Mouse (Mus musculus) megakaryocyte, adult 5-6 weeks (primary cell): ENCODE measurements around the gene Scarb1. TPM values are rescaled to one million over a fixed set of nuclear protein-coding genes. Genes with fewer than 3 reads are reported as not detected.

Experiments used
- ATAC-seq: 2 replicates; pipeline ENCODE4 v1.8.0; 2016; ENCODE audit warnings: mild to moderate bottlenecking, inconsistent platforms; ENCODE audit not compliant: poor library complexity, severe bottlenecking
- total RNA-seq, 2 experiments: library from RNA; stranded (forward) in 1 of 2; stranded (reverse) in 1 of 2; fragments of 153-499, 151-499 nt in 1 of 2; fragments of 221-1000, 200-1000 nt in 1 of 2; gene quantifications; 2 replicates each; pipeline versions ENCODE4 v1.2.3 to v1.2.4; 2015 to 2017

Gene Scarb1
- total RNA-seq, 2 experiments from 2014 or later: 86.3 to 92.9 TPM

DNA sequence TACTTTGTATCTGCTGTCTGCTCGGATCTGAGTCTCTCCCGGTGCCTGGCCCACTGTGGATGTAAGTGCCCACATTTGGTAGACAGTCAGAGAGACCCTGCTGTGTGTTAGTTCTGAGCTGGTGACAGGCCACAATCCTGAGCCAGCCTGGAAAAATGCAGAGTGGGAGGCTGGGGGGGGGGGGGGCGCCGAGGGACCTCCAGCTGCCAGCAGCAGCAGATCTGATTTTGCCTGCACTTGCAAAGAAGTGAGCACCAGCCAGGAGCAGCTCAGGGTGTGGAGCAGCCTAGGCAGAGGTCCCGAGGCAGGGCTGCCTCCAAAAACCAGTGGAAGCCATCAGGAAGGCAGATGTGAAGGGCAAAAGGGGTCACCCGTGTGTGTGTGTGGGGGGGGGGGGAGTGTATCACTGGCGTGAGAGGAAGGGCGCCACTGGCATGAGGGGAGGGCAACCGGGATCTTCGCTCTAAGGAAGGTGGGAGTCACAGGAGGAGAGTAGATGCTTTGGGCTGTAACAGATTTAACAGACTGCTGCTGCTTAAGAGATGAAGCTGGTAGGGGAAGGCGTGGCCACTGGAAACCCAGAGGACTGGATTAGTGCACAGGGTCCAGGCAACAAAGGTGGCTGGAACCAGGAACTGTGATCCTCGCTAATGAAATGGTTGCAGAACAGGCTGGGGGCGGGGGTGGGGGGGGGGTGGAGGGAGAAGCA, 95.9 kb downstream of the Scarb1 start:
- no peak for ATAC-seq

DNA sequence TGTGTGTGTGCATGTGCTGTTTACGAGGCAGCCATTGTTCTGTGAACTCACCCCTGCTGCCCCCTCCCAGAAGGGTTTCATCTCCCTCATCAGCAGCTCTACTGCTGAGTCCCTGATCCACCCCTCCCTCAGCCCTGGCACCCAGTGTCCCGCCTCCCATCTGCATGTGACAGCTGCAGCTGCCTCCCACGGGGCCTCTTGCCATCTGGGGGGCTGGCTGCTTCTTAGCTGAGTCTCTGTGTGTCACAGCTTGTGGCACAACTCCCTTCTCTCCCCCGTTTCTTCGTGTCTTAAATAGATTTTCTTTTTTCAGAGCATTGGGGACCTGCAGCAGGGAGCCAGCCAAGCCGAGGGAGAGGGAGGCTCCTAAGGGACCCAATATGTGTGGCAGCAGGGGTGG, 97.0 kb downstream of the Scarb1 start:
- no peak for ATAC-seq

GRCm38 (mm10) chr5:125242111-125242510, 98.8 kb downstream of the Scarb1 start:
- ATAC-seq: no peak

DNA sequence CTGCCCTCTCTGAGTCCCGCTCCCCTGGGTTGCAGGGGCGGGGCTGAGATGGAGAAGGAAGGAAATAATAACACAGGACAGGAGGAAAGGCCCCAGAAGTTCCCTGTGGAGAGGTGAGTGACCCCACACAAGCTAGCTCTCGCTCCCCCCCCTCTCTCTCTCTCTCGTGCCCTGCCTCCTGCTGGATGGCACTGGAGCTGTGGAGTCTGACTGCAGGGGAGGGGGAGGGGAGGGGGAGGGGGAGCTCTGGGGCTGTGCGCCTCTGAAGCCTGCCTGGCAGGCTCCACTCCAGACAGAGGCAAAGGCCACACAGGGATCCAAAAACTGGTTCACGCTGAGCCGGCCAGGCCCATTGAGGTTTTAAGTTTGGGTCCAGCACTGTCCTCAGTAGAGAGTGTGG, 99.3 kb downstream of the Scarb1 start:
- ATAC-seq: no peak

DNA sequence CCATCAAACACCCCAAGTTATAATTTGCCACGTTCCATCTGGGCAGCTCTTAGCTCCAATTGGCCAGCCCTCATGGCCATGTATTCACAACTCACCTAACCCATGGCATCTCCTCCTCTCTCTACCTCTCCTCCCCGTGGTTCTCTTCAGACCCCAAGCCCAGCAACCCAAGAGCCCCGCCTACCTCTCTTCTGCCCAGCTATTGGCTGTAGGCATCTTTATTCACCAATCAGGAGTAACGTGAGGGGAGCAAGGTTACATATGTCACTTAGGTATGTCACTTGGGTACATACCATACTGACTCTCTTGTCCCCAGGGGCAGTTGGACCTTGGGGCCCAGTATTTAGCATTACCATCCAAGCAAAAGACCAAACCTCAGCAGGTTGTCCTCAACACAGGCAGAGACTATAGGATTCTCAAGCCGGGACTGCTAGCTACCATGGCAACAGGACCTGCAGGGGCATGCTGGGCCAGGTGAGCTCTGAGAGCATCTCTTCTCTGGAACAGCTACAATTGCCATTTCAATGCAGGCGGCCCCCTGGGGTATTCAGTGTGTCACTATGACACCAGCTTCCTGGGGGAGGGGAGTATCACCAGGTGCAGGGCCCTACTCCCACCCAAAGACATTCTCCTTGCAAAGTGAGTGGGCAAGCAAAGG, 100.6 kb downstream of the Scarb1 start:
- no peak for ATAC-seq

- ATAC-seq: no peak
These were observed 105.0 kb downstream of the Scarb1 start for GRCm38 (mm10) chr5:125235874-125236273.

- ATAC-seq: no peak
These were observed 105.5 kb downstream of the Scarb1 start for GRCm38 (mm10) chr5:125235398-125235797.

DNA sequence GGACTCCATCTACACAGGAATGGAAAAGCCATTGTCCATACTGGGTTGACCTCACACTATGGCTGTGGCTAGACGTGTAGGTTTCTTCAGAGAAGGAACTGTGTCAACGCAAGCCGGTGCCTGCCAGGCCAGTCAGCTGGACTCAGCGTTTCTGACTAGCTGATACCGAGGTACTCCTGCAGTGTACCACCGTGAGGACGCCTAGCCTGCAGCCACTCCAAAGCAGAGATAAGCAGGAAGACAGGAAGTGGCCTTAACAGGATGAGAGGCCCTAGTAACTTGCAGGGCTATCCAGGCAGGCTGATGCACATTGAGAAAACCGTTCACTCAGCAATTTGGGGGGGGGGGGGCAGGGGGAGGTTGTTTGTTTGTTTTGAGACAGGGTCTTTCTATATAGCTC, 106.5 kb downstream of the Scarb1 start:
- no peak for ATAC-seq

DNA sequence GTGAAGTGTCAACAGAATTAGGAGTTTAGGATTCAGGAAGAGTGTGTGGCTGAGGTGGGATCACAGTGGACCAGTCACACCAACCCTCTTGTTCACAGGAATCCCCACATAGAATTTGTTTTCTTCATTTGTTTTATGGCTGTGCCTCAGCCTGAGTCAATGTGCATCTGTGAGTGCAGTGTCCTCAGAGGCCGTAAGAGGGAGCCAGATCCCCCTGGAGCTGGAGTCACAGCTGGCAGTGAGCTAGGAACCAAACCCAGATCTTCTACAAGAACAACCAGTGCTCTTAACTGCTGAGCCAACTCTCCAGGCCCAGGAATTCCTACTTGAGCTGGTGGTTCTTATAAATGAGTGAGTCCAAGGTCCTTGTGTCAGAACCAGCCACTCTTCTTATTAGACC, 107.4 kb downstream of the Scarb1 start:
- ATAC-seq: no peak

DNA sequence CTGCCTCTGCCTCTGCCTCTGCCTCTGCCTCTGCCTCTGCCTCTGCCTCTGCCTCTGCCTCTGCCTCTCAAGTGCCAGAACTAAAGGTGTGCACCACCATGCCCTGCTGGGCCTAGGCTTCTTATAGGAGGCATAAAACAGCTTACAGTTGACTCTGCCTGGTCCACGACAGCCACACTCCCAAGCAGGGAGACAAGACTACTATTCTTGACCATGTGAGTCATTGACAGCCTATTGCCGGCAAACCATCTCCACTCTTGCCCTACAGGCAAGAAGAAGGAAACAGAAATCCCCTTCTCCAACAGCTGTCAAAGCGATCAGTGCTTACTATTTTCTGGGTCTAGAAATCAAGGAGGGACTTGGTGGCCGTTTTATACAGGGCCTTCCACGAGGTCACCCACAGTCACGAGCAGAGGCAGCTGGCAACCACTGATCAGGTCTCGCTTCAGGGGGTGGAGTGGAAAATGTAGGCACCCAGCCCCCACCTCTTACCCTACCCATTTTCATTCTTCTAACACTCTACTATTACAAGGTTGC, 108.4 kb downstream of the Scarb1 start:
- no peak for ATAC-seq

- no peak for ATAC-seq
These were observed 110.4 kb downstream of the Scarb1 start for GRCm38 (mm10) chr5:125230463-125230862.

- no peak for ATAC-seq
These were observed 111.8 kb downstream of the Scarb1 start for GRCm38 (mm10) chr5:125229097-125229496.

- ATAC-seq: no peak
These were observed 113.2 kb downstream of the Scarb1 start for GRCm38 (mm10) chr5:125227699-125228098.

Other genes with a start within 250 kb of the Scarb1 start
- gene Ncor2, start 161.9 kb downstream of the Scarb1 start, total RNA-seq (2015): 87.7 and 107 TPM in 2 replicates
- gene Ncor2, start 161.9 kb downstream of the Scarb1 start, total RNA-seq (2017): 15.0 and 21.5 TPM in 2 replicates
- gene Gm10382, start 48.2 kb upstream of the Scarb1 start, total RNA-seq (2015): not detected in 2 replicates
- gene Gm10382, start 48.2 kb upstream of the Scarb1 start, total RNA-seq (2017): 0.11 TPM in 1 of 2 replicates, not detected in the other
- gene Ubc, start 49.1 kb upstream of the Scarb1 start, total RNA-seq (2015): 260 and 265 TPM in 2 replicates
- gene Ubc, start 49.1 kb upstream of the Scarb1 start, total RNA-seq (2017): 355 and 414 TPM in 2 replicates
- gene Dhx37, start 93.0 kb upstream of the Scarb1 start, total RNA-seq (2015): 6.6 and 13.9 TPM in 2 replicates
- 15.7 and 29.0 TPM in 2 replicates for gene Dhx37, start 93.0 kb upstream of the Scarb1 start, total RNA-seq (2017)
- gene Bri3bp, start 100.5 kb upstream of the Scarb1 start, total RNA-seq (2015): 46.8 and 49.2 TPM in 2 replicates
- 19.7 and 26.3 TPM in 2 replicates for gene Bri3bp, start 100.5 kb upstream of the Scarb1 start, total RNA-seq (2017)
- gene Aacs, start 134.7 kb upstream of the Scarb1 start, total RNA-seq (2015): 6.5 and 6.7 TPM in 2 replicates
- 17.0 and 19.7 TPM in 2 replicates for gene Aacs, start 134.7 kb upstream of the Scarb1 start, total RNA-seq (2017)
- gene Tmem132b, start 190.7 kb upstream of the Scarb1 start, total RNA-seq (2015): not detected in 2 replicates
- 0.07 and 0.28 TPM in 2 replicates for gene Tmem132b, start 190.7 kb upstream of the Scarb1 start, total RNA-seq (2017)